Mouse (Mus musculus): ENCODE measurements at regions not wholly inside any gene's neighbourhood (a gene's known extent, or its start where the extent isn't known, plus 50 kb on each side); places are given as distances from the start of the nearest gene placed in this dataset.

GRCm38 (mm10) chrX:166971721-166972120, 237.4 kb downstream of the Tmsb4x start:
- ATAC-seq (ENCODE audit: insufficient read depth), result no peak
- Histone ChIP-seq H3K4me1 (replicated peaks) (no peaks in the 10 kb centered on the region), H3K9ac (no peak overlapping the region), H3K4me2 (no peak overlapping the region), H3K4me3 (replicated peaks) (no peak overlapping the region), H3K9me3 (replicated peaks) (no peaks in the 10 kb centered on the region), H3K27ac (replicated peaks) (no peak overlapping the region), H3K36me3 (replicated peaks) (no peaks in the 10 kb centered on the region), H3K27me3 (no peaks in the 10 kb centered on the region)
- WGBS (ENCODE audit: insufficient replicate concordance), result 28% methylated on average over 1 of the region's 1 CpGs

GRCm38 (mm10) chrX:166964656-166965582, 244.2 kb downstream of the Tmsb4x start:
- Histone ChIP-seq H3K36me3 (replicated peaks) (no peaks in the 10 kb centered on the region), H3K27ac (replicated peaks) (no peak overlapping the region), H3K4me3 (replicated peaks) (no peak overlapping the region), H3K4me2 (no peak overlapping the region), H3K4me1 (replicated peaks) (no peaks in the 10 kb centered on the region), H3K9me3 (replicated peaks) (no peaks in the 10 kb centered on the region), H3K27me3 (0 out of 2 replicates have a peak, but pooled peaks cover 7% of the 10 kb centered on the region), H3K9ac (no peak overlapping the region)
- no peak for ATAC-seq (ENCODE audit: insufficient read depth)
- WGBS (ENCODE audit: insufficient replicate concordance), result 62% methylated on average over 7 of the region's 7 CpGs

GRCm38 (mm10) chrX:166952528-166953189, 256.5 kb downstream of the Tmsb4x start:
- H3K4me2 ChIP-seq, result peak overlapping the region; percentile 18
- H3K9ac ChIP-seq, result no peak overlapping the region
- H3K9me3 ChIP-seq (replicated peaks), result no peaks in the 10 kb centered on the region
- H3K4me3 ChIP-seq (replicated peaks), result no peak overlapping the region
- WGBS (ENCODE audit: insufficient replicate concordance), result 42% methylated on average over 14 of the region's 14 CpGs
- H3K36me3 ChIP-seq (replicated peaks), result no peaks in the 10 kb centered on the region
- H3K4me1 ChIP-seq (replicated peaks), result no peaks in the 10 kb centered on the region
- H3K27me3 ChIP-seq, result no peaks in the 10 kb centered on the region; the same call in 1 of the 2 replicates
- H3K27ac ChIP-seq (replicated peaks), result no peak overlapping the region
- no peak for ATAC-seq (ENCODE audit: insufficient read depth)

GRCm38 (mm10) chrX:166951011-166951410, 258.1 kb downstream of the Tmsb4x start:
- H3K27ac ChIP-seq (replicated peaks), result no peak overlapping the region
- no peaks in the 10 kb centered on the region; the same call in 1 of the 2 replicates for H3K27me3 ChIP-seq
- no peaks in the 10 kb centered on the region for H3K4me1 ChIP-seq (replicated peaks)
- no peak overlapping the region for H3K4me2 ChIP-seq
- H3K36me3 ChIP-seq (replicated peaks), result no peaks in the 10 kb centered on the region
- ATAC-seq (ENCODE audit: insufficient read depth), result no peak
- WGBS (ENCODE audit: insufficient replicate concordance), result 65% methylated on average over 6 of the region's 6 CpGs
- H3K9ac ChIP-seq, result no peak overlapping the region
- H3K4me3 ChIP-seq (replicated peaks), result no peak overlapping the region
- H3K9me3 ChIP-seq (replicated peaks), result no peaks in the 10 kb centered on the region

GRCm38 (mm10) chrX:166945915-166946314, 263.2 kb downstream of the Tmsb4x start:
- H3K4me2 ChIP-seq, result no peak overlapping the region
- no peak overlapping the region for H3K4me3 ChIP-seq (replicated peaks)
- H3K9ac ChIP-seq, result no peak overlapping the region
- no peak overlapping the region for H3K27ac ChIP-seq (replicated peaks)
- ATAC-seq (ENCODE audit: insufficient read depth), result no peak
- H3K4me1 ChIP-seq (replicated peaks), result no peaks in the 10 kb centered on the region
- H3K36me3 ChIP-seq (replicated peaks), result no peaks in the 10 kb centered on the region
- H3K9me3 ChIP-seq (replicated peaks), result no peaks in the 10 kb centered on the region
- H3K27me3 ChIP-seq, result no peaks in the 10 kb centered on the region
- WGBS (ENCODE audit: insufficient replicate concordance), result 71% methylated on average over 1 of the region's 1 CpGs

GRCm38 (mm10) chrX:166945476-166945875, 263.6 kb downstream of the Tmsb4x start:
- Histone ChIP-seq H3K27ac (replicated peaks) (no peak overlapping the region), H3K9ac (no peak overlapping the region), H3K9me3 (replicated peaks) (no peaks in the 10 kb centered on the region), H3K27me3 (no peaks in the 10 kb centered on the region), H3K4me3 (replicated peaks) (no peak overlapping the region), H3K4me1 (replicated peaks) (no peaks in the 10 kb centered on the region), H3K36me3 (replicated peaks) (no peaks in the 10 kb centered on the region), H3K4me2 (no peak overlapping the region)
- 40% methylated on average over 1 of the region's 1 CpGs for WGBS (ENCODE audit: insufficient replicate concordance)
- ATAC-seq (ENCODE audit: insufficient read depth), result no peak

- no peak overlapping the region for H3K4me3 ChIP-seq (replicated peaks)
- 0 out of 2 replicates have a peak, but pooled peaks cover 5% of the 10 kb centered on the region for H3K27me3 ChIP-seq
- no peak overlapping the region for H3K9ac ChIP-seq
- H3K4me2 ChIP-seq, result no peak overlapping the region
- H3K27ac ChIP-seq (replicated peaks), result no peak overlapping the region
- ATAC-seq (ENCODE audit: insufficient read depth), result no peak
- 55% methylated on average over 2 of the region's 2 CpGs for WGBS (ENCODE audit: insufficient replicate concordance)
- no peaks in the 10 kb centered on the region for H3K36me3 ChIP-seq (replicated peaks)
- H3K9me3 ChIP-seq (replicated peaks), result no peaks in the 10 kb centered on the region
- H3K4me1 ChIP-seq (replicated peaks), result no peaks in the 10 kb centered on the region
Measured at GRCm38 (mm10) chrX:166933766-166934165, 275.3 kb downstream of the Tmsb4x start.

GRCm38 (mm10) chrX:166932472-166932871, 276.6 kb downstream of the Tmsb4x start:
- Histone ChIP-seq H3K36me3 (replicated peaks) (no peaks in the 10 kb centered on the region), H3K4me3 (replicated peaks) (no peak overlapping the region), H3K9me3 (replicated peaks) (no peaks in the 10 kb centered on the region), H3K27me3 (0 out of 2 replicates have a peak, but pooled peaks cover 2% of the 10 kb centered on the region), H3K4me1 (replicated peaks) (no peaks in the 10 kb centered on the region), H3K4me2 (no peak overlapping the region), H3K27ac (replicated peaks) (no peak overlapping the region), H3K9ac (no peak overlapping the region)
- ATAC-seq (ENCODE audit: insufficient read depth), result no peak

GRCm38 (mm10) chrX:166931048-166931447, 278.1 kb downstream of the Tmsb4x start:
- no peak for ATAC-seq (ENCODE audit: insufficient read depth)
- no peaks in the 10 kb centered on the region for H3K27me3 ChIP-seq
- no peaks in the 10 kb centered on the region for H3K9me3 ChIP-seq (replicated peaks)
- H3K4me1 ChIP-seq (replicated peaks), result no peaks in the 10 kb centered on the region
- H3K4me2 ChIP-seq, result no peak overlapping the region
- H3K4me3 ChIP-seq (replicated peaks), result no peak overlapping the region
- 35% methylated on average over 4 of the region's 4 CpGs for WGBS (ENCODE audit: insufficient replicate concordance)
- H3K9ac ChIP-seq, result no peak overlapping the region
- H3K27ac ChIP-seq (replicated peaks), result no peak overlapping the region
- no peaks in the 10 kb centered on the region for H3K36me3 ChIP-seq (replicated peaks)

- ATAC-seq (ENCODE audit: insufficient read depth), result no peak
- no peak overlapping the region for H3K9ac ChIP-seq
- no peak overlapping the region for H3K4me2 ChIP-seq
- H3K9me3 ChIP-seq (replicated peaks), result no peaks in the 10 kb centered on the region
- no peak overlapping the region for H3K27ac ChIP-seq (replicated peaks)
- 58% methylated on average over 6 of the region's 6 CpGs for WGBS (ENCODE audit: insufficient replicate concordance)
- no peaks in the 10 kb centered on the region for H3K36me3 ChIP-seq (replicated peaks)
- H3K4me3 ChIP-seq (replicated peaks), result no peak overlapping the region
- H3K4me1 ChIP-seq (replicated peaks), result no peaks in the 10 kb centered on the region
- no peaks in the 10 kb centered on the region for H3K27me3 ChIP-seq
Measured at GRCm38 (mm10) chrX:166929716-166930420, 279.2 kb downstream of the Tmsb4x start.

GRCm38 (mm10) chrX:166915356-166915953, 293.7 kb downstream of the Tmsb4x start:
- H3K4me1 ChIP-seq (replicated peaks), result no peaks in the 10 kb centered on the region
- 30% methylated on average over 2 of the region's 2 CpGs for WGBS (ENCODE audit: insufficient replicate concordance)

More at GRCm38 (mm10) chrX:166915356-166915953, 293.7 kb downstream of the Tmsb4x start:
- ATAC-seq (ENCODE audit: insufficient read depth), result no peak
- Histone ChIP-seq H3K9me3 (replicated peaks) (no peaks in the 10 kb centered on the region), H3K27me3 (no peaks in the 10 kb centered on the region), H3K36me3 (replicated peaks) (no peaks in the 10 kb centered on the region), H3K4me2 (no peak overlapping the region), H3K27ac (replicated peaks) (no peak overlapping the region), H3K9ac (no peak overlapping the region), H3K4me3 (replicated peaks) (no peak overlapping the region)

Measured in liver, embryonic 15.5 days (tissue).